Mouse (Mus musculus) CH12.LX (cell line): ENCODE results near the gene Aldh1a7. TPM values are rescaled to one million over a fixed set of nuclear protein-coding genes. Genes with fewer than 3 reads are reported as not detected.

Experiments
- DNase-seq: peaks from one replicate; pipeline ENCODE4 v3.0.0-alpha.2; 2013; ENCODE audit errors: extremely low read depth
- H3K27ac ChIP-seq: 2 replicates; pipeline ENCODE4 v1.5.1; 2012; ENCODE audit warnings: low read depth, mild to moderate bottlenecking, control low read depth, moderate library complexity; ENCODE audit not compliant: insufficient read depth
- H3K27me3 ChIP-seq: replicated peaks from 2 replicates; pipeline ENCODE3; 2012; ENCODE audit warnings: inconsistent platforms
- H3K36me3 ChIP-seq, 2 experiments: replicated peaks in 1 of 2; 2 replicates each; pipeline versions ENCODE3 to v1.6.1; 2012; ENCODE audit warnings: inconsistent platforms in 1 of 2, low read length in 1 of 2, mild to moderate bottlenecking in 1 of 2, mixed read lengths in 1 of 2, moderate library complexity in 1 of 2; ENCODE audit not compliant: control insufficient read depth in 1 of 2, insufficient read depth in 1 of 2
- H3K4me1 ChIP-seq, 2 experiments: 2 replicates each; pipeline ENCODE4 v1.6.1; 2012; ENCODE audit warnings: inconsistent platforms in 1 of 2, moderate library complexity in 1 of 2; ENCODE audit not compliant: insufficient read depth in 2 of 2, control insufficient read depth in 1 of 2
- H3K4me2 ChIP-seq: 2 replicates; pipeline ENCODE4 v1.6.1; 2012; ENCODE audit warnings: low read depth, mild to moderate bottlenecking, control low read depth; ENCODE audit not compliant: poor library complexity, insufficient read depth, severe bottlenecking
- H3K4me3 ChIP-seq, 3 experiments: fragments of 150-350 bp in 1 of 3; sonication (generic) in 1 of 3; replicated peaks in 1 of 3; 2 replicates each; pipeline versions ENCODE3 to v1.5.1; 2011 to 2012; ENCODE audit warnings: low read depth in 2 of 3, low read length in 2 of 3, mild to moderate bottlenecking in 2 of 3, moderate library complexity in 2 of 3, control low read depth in 1 of 3, improper control_type of control experiment in 1 of 3, inconsistent platforms in 1 of 3, mixed read lengths in 1 of 3; ENCODE audit not compliant: poor library complexity in 1 of 3
- H3K79me2 ChIP-seq: replicated peaks from 2 replicates; pipeline ENCODE4 v1.6.1; 2012; ENCODE audit warnings: mild to moderate bottlenecking, moderate library complexity; ENCODE audit not compliant: control insufficient read depth, poor library complexity, insufficient read depth, severe bottlenecking; ENCODE audit errors: extremely low read depth
- H3K9ac ChIP-seq: 2 replicates; pipeline ENCODE4 v1.6.1; 2012; ENCODE audit warnings: low read depth, mild to moderate bottlenecking, control low read depth, moderate library complexity; ENCODE audit not compliant: insufficient read depth
- H3K9me3 ChIP-seq: replicated peaks from 2 replicates; pipeline ENCODE3; 2012; ENCODE audit warnings: low read length, inconsistent platforms, mixed read lengths
- CHD1 ChIP-seq: IDR thresholded peaks from 2 replicates; pipeline ENCODE4 v1.6.1; 2012; ENCODE audit warnings: low read depth, low read length, improper control_type of control experiment, inconsistent platforms
- CHD2 ChIP-seq: IDR thresholded peaks from 2 replicates; pipeline ENCODE4 v1.6.1; 2011; ENCODE audit warnings: low read length, improper control_type of control experiment
- CTCF ChIP-seq, 2 experiments: IDR thresholded peaks in 1 of 2; conservative IDR thresholded peaks in 1 of 2; 2 replicates each; pipeline ENCODE4 v1.5.1; 2011 to 2012; ENCODE audit warnings: low read depth in 2 of 2, low read length in 2 of 2, improper control_type of control experiment in 1 of 2, inconsistent platforms in 1 of 2, mild to moderate bottlenecking in 1 of 2, moderate library complexity in 1 of 2
- ETS1 ChIP-seq: conservative IDR thresholded peaks from 2 replicates; pipeline ENCODE4 v1.6.1; 2012; ENCODE audit warnings: low read depth, mild to moderate bottlenecking, inconsistent platforms, low read length, improper control_type of control experiment, moderate library complexity
- GABPA ChIP-seq: IDR thresholded peaks from 2 replicates; pipeline ENCODE4 v1.6.1; 2012; ENCODE audit warnings: low read depth, low read length, improper control_type of control experiment, inconsistent platforms; ENCODE audit not compliant: insufficient replicate concordance
- JUN ChIP-seq: IDR thresholded peaks from 2 replicates; pipeline ENCODE4 v1.6.1; 2011; ENCODE audit warnings: low read depth, mild to moderate bottlenecking, low read length, improper control_type of control experiment, moderate library complexity; ENCODE audit not compliant: insufficient read depth
- KAT2A ChIP-seq: IDR thresholded peaks from 2 replicates; pipeline ENCODE4 v1.6.1; 2012; ENCODE audit warnings: low read length, improper control_type of control experiment, inconsistent platforms; ENCODE audit not compliant: insufficient replicate concordance
- MAX ChIP-seq: IDR thresholded peaks from 2 replicates; pipeline ENCODE4 v1.6.1; 2011; ENCODE audit warnings: low read length, improper control_type of control experiment
- MAZ ChIP-seq: IDR thresholded peaks from 2 replicates; pipeline ENCODE4 v1.6.1; 2012; ENCODE audit warnings: low read depth, mild to moderate bottlenecking, inconsistent platforms, low read length, improper control_type of control experiment, moderate library complexity
- MXI1 ChIP-seq: IDR thresholded peaks from 2 replicates; pipeline ENCODE4 v1.6.1; 2011; ENCODE audit warnings: mild to moderate bottlenecking, low read depth, low read length, improper control_type of control experiment
- MYC ChIP-seq: IDR thresholded peaks from 2 replicates; pipeline ENCODE4 v1.6.1; 2011; ENCODE audit warnings: low read depth, mild to moderate bottlenecking, improper control_type of control experiment, low read length
- NELFE ChIP-seq: IDR thresholded peaks from 2 replicates; pipeline ENCODE4 v1.6.1; 2011; ENCODE audit warnings: low read depth, low read length, improper control_type of control experiment
- NRF1 ChIP-seq: IDR thresholded peaks from 2 replicates; pipeline ENCODE4 v1.6.1; 2014; ENCODE audit warnings: low read depth, mild to moderate bottlenecking, inconsistent platforms, low read length, improper control_type of control experiment, moderate library complexity
- PAX5 ChIP-seq: IDR thresholded peaks from 2 replicates; pipeline ENCODE4 v1.6.1; 2012; ENCODE audit warnings: low read length, inconsistent platforms, mixed read lengths
- POLR2AphosphoS2 ChIP-seq: IDR thresholded peaks from 2 replicates; pipeline ENCODE4 v1.6.1; 2011; ENCODE audit warnings: low read depth, low read length, improper control_type of control experiment
- RAD21 ChIP-seq: IDR thresholded peaks from 2 replicates; pipeline ENCODE4 v1.6.1; 2011; ENCODE audit warnings: low read depth, mild to moderate bottlenecking, low read length, improper control_type of control experiment, moderate library complexity
- TBP ChIP-seq: conservative IDR thresholded peaks from 2 replicates; pipeline ENCODE4 v1.6.1; 2011; ENCODE audit warnings: low read depth, low read length, improper control_type of control experiment
- UBTF ChIP-seq: IDR thresholded peaks from 2 replicates; pipeline ENCODE4 v1.6.1; 2012; ENCODE audit warnings: low read depth, mild to moderate bottlenecking, inconsistent platforms, low read length, improper control_type of control experiment, moderate library complexity
- USF1 ChIP-seq: IDR thresholded peaks from 2 replicates; pipeline ENCODE4 v1.6.1; 2014; ENCODE audit warnings: low read depth, mild to moderate bottlenecking, inconsistent platforms, low read length, improper control_type of control experiment
- USF2 ChIP-seq: conservative IDR thresholded peaks from 2 replicates; pipeline ENCODE4 v1.6.1; 2011; ENCODE audit warnings: low read depth, low read length, improper control_type of control experiment
- ZC3H11A ChIP-seq: IDR thresholded peaks from 2 replicates; pipeline ENCODE4 v1.6.1; 2012; ENCODE audit warnings: low read depth, mild to moderate bottlenecking, inconsistent platforms, low read length, improper control_type of control experiment
- ZKSCAN1 ChIP-seq: IDR thresholded peaks from 2 replicates; pipeline ENCODE4 v1.6.1; 2012; ENCODE audit warnings: low read depth, inconsistent platforms, low read length, improper control_type of control experiment, borderline replicate concordance
- dilution Hi-C: fragments of 300-500 bp; cut with MboI; formaldehyde crosslinking; loops from 2 replicates; pipeline ENCODE4 v1.14.3; 2020; ENCODE audit warnings: low sequenced_read_pairs; ENCODE audit not compliant: extremely low pct_unique_long_range_greater_than_20kb, extremely low pct_ligation_motif_present
- in situ Hi-C: fragments of 300-500 bp; cut with MboI; formaldehyde crosslinking; loops from 3 replicates; pipeline ENCODE4 v1.14.3; 2019; ENCODE audit warnings: low sequenced_read_pairs, low pct_ligation_motif_present, low pct_unique_long_range_greater_than_20kb, mixed read lengths
- polyA plus RNA-seq: library from polyadenylated mRNA; unstranded; fragments of >175 nt; gene quantifications from 2 replicates; pipeline ENCODE4 v1.2.1, GENCODE M21; 2012; ENCODE audit warnings: low read depth; ENCODE audit not compliant: insufficient read length
- total RNA-seq, 2 experiments: library from RNA; depleted of rRNA; stranded (reverse); fragments of 300-350 nt in 1 of 2; fragments of >200 nt in 1 of 2; gene quantifications; 2 replicates each; pipeline ENCODE4 v1.2.3; 2012 to 2014

The Aldh1a7 gene
- total and polyA plus RNA-seq, 3 experiments, result 0.47 to 2.3 (median 1.2) TPM

GRCm38 (mm10) chr19:20714543-20714942 is 12.8 kb downstream of the Aldh1a7 start:
- Histone ChIP-seq H3K79me2 (no peaks in the 10 kb centered on the region), H3K27ac (no peak overlapping the region), H3K36me3 (no peaks in the 10 kb centered on the region), H3K4me1 (no peaks in the 10 kb centered on the region), H3K4me3 (no peak overlapping the region), H3K4me2 (no peak overlapping the region), H3K9ac (no peak overlapping the region), H3K9me3 (no peaks in the 10 kb centered on the region), H3K27me3 (no peaks in the 10 kb centered on the region)
- in situ Hi-C loops (no loop called here), dilution Hi-C loops (no loop called here)
- TF ChIP-seq CHD2 (no peak), RAD21 (peak; percentile 28), GABPA (no peak), USF1 (no peak), UBTF (no peak), CTCF (conservative IDR thresholded peaks at IDR 0.05 in 1 of 2, IDR thresholded peaks at IDR 0.05 in 1 of 2; ENCODE audit: low read depth in 2 of 2, low read length in 2 of 2) (peak in 1 of 2 experiments; percentile 35; a peak in 2 of 4 replicates), ETS1 (no peak)
- peak; percentile 6 for DNase-seq

DNA sequence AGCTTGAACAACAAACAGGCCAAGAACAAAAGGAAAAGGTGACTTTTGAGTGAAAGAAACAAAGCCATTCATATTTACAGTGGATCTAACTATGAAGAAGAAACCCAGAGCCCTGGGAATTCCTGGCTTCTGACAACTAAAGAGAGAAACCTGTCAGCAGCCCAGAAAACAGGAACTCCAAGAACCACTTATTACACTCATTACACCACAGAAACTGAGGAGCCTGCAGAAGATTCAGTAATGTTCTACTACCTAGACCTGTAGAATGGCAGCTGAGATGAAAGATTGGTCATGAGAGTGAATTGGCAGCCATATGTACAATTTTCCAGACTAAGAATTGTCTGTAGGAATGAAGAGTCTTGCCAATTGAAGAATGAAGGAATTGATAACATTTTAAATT is 20.2 kb downstream of the Aldh1a7 start:
- no peaks in the 10 kb centered on the region for H3K79me2 ChIP-seq
- no peak overlapping the region for H3K9ac ChIP-seq
- TF ChIP-seq MAX, result no peak
- no peak for TF ChIP-seq NELFE
- no peak for TF ChIP-seq JUN
- no peak for TF ChIP-seq TBP
- TF ChIP-seq USF1, result no peak
- no peak for TF ChIP-seq MXI1
- TF ChIP-seq POLR2AphosphoS2, result no peak
- no peak for TF ChIP-seq MYC
- TF ChIP-seq CHD1, result no peak
- TF ChIP-seq MAZ, result no peak
- TF ChIP-seq ZKSCAN1, result no peak
- TF ChIP-seq PAX5, result no peak
- TF ChIP-seq KAT2A, result no peak
- TF ChIP-seq CHD2, result no peak
- no peak for TF ChIP-seq NRF1
- TF ChIP-seq USF2, result no peak
- TF ChIP-seq ZC3H11A, result no peak
- H3K27me3 ChIP-seq, result no peaks in the 10 kb centered on the region
- no peaks in the 10 kb centered on the region for H3K9me3 ChIP-seq
- peaks cover 0 to 7% of the 10 kb centered on the region in 2 experiments; a peak in 2 of 4 replicates for H3K4me1 ChIP-seq
- in situ Hi-C loops (no loop called here), dilution Hi-C loops (no loop called here)
- no peak overlapping the region for H3K4me2 ChIP-seq
- no peaks in the 10 kb centered on the region for H3K36me3 ChIP-seq
- no peak for DNase-seq
- H3K4me3 ChIP-seq, result no peak overlapping the region
- no peak overlapping the region for H3K27ac ChIP-seq
